Mouse (Mus musculus) kidney, embryonic 14.5 days (tissue): ENCODE results near the gene Ech1. TPM values are rescaled to one million over a fixed set of nuclear protein-coding genes. Genes with fewer than 3 reads are reported as not detected.

Experiments
- ATAC-seq: fragments of 200-750 bp; cut with Nextera tagmentation; 2 replicates; pipeline ENCODE4 v1.8.0; 2017; ENCODE audit warnings: moderate number of reproducible peaks, mild to moderate bottlenecking, moderate TSS enrichment, moderate library complexity; ENCODE audit not compliant: low FRiP score, low TSS enrichment
- H3K27ac ChIP-seq: fragments of 300-500 bp; sonication (generic); 2 replicates; pipeline ENCODE4 v1.5.1; 2014; ENCODE audit warnings: low read depth, mild to moderate bottlenecking, low read length, moderate library complexity, mixed read lengths
- H3K27me3 ChIP-seq: fragments of 300-500 bp; sonication (generic); 2 replicates; pipeline ENCODE4 v1.6.1; 2014; ENCODE audit warnings: mild to moderate bottlenecking, low read length; ENCODE audit not compliant: control insufficient read depth, insufficient read depth
- H3K36me3 ChIP-seq: fragments of 300-500 bp; sonication (generic); 2 replicates; pipeline ENCODE4 v1.6.1; 2014; ENCODE audit warnings: low read length, mixed read lengths; ENCODE audit not compliant: control insufficient read depth, insufficient read depth
- H3K4me1 ChIP-seq: fragments of 300-500 bp; sonication (generic); 2 replicates; pipeline ENCODE4 v1.6.1; 2014; ENCODE audit warnings: low read length, mixed read lengths; ENCODE audit not compliant: control insufficient read depth, insufficient read depth
- H3K4me2 ChIP-seq: fragments of 300-500 bp; sonication (generic); replicated peaks from 2 replicates; pipeline ENCODE4 v1.6.1; 2014; ENCODE audit warnings: low read depth, mild to moderate bottlenecking, low read length
- H3K4me3 ChIP-seq: fragments of 300-500 bp; sonication (generic); 2 replicates; pipeline ENCODE4 v1.5.1; 2014; ENCODE audit warnings: mild to moderate bottlenecking, low read length
- H3K9ac ChIP-seq: fragments of 300-500 bp; sonication (generic); 2 replicates; pipeline ENCODE4 v1.6.1; 2014; ENCODE audit warnings: low read depth, mild to moderate bottlenecking, low read length, moderate library complexity
- H3K9me3 ChIP-seq: fragments of 300-500 bp; sonication (generic); 2 replicates; pipeline ENCODE4 v1.6.1; 2016; ENCODE audit warnings: low read length; ENCODE audit not compliant: control insufficient read depth
- WGBS: fragments of 180-500 bp; shearing (Covaris S2); extraction: QIAGEN DNeasy Blood & Tissue Kit; methylation state at CpG from one replicate; pipeline ENCODE4 v1.1.7; 2014; 5-methylcytosine and 5-hydroxymethylcytosine counted together
- polyA plus RNA-seq: library from polyadenylated mRNA; unstranded; fragments of >200 nt; fragmentation: Nextera tagmentation; extraction: Ambion mirVana; gene quantifications from 2 replicates; pipeline ENCODE4 v1.2.1, GENCODE M21; 2014

The Ech1 gene
- polyA plus RNA-seq, 1 experiment from 2014 or later: 134 TPM

- no peak overlapping the region for H3K4me2 ChIP-seq
These were observed 8.8 kb upstream of the Ech1 start for GRCm38 (mm10) chr7:28816201-28816600.

GRCm38 (mm10) chr7:28816920-28817319 lies 8.1 kb upstream of the Ech1 start:
- peaks cover 41% of the 10 kb centered on the region for H3K4me1 ChIP-seq
- 95% methylated on average over 10 of the region's 10 CpGs for WGBS
- H3K4me2 ChIP-seq: no peak overlapping the region
- H3K36me3 ChIP-seq: peaks cover 99% of the 10 kb centered on the region
- no peak overlapping the region for H3K9ac ChIP-seq
- no peak overlapping the region for H3K4me3 ChIP-seq
- no peak overlapping the region for H3K27ac ChIP-seq
- no peak for ATAC-seq
- H3K27me3 ChIP-seq: no peaks in the 10 kb centered on the region
- H3K9me3 ChIP-seq: no peaks in the 10 kb centered on the region

More at GRCm38 (mm10) chr7:28816201-28816600, 8.8 kb upstream of the Ech1 start:
- WGBS: 82% methylated on average over 9 of the region's 9 CpGs
- peaks cover 41% of the 10 kb centered on the region for H3K4me1 ChIP-seq
- H3K4me3 ChIP-seq: no peak overlapping the region
- H3K27me3 ChIP-seq: no peaks in the 10 kb centered on the region
- H3K27ac ChIP-seq: no peak overlapping the region
- H3K36me3 ChIP-seq: peaks cover 94% of the 10 kb centered on the region
- H3K9me3 ChIP-seq: no peaks in the 10 kb centered on the region
- H3K9ac ChIP-seq: no peak overlapping the region
- ATAC-seq: no peak

- Histone ChIP-seq H3K4me1 (peaks cover 35% of the 10 kb centered on the region), H3K4me2 (no peak overlapping the region), H3K9me3 (no peaks in the 10 kb centered on the region), H3K27me3 (no peaks in the 10 kb centered on the region), H3K4me3 (no peak overlapping the region), H3K27ac (no peak overlapping the region), H3K36me3 (peaks cover 99% of the 10 kb centered on the region), H3K9ac (0 out of 2 replicates have a peak overlapping the region, but pooled peaks have one; percentile 13)
- no peak for ATAC-seq
- 74% methylated on average over 6 of the region's 6 CpGs for WGBS
These were observed 7.5 kb upstream of the Ech1 start for GRCm38 (mm10) chr7:28817524-28817923.

GRCm38 (mm10) chr7:28817957-28818356 lies 7.1 kb upstream of the Ech1 start:
- Histone ChIP-seq H3K9ac (peak overlapping the region; percentile 13; the same call in 1 of the 2 replicates), H3K4me2 (no peak overlapping the region), H3K27me3 (no peaks in the 10 kb centered on the region), H3K4me1 (peaks cover 30% of the 10 kb centered on the region), H3K9me3 (no peaks in the 10 kb centered on the region), H3K36me3 (peaks cover 98% of the 10 kb centered on the region), H3K4me3 (no peak overlapping the region), H3K27ac (no peak overlapping the region)
- no peak for ATAC-seq
- 80% methylated on average over 4 of the region's 4 CpGs for WGBS

GRCm38 (mm10) chr7:28818436-28818835 lies 6.6 kb upstream of the Ech1 start:
- Histone ChIP-seq H3K36me3 (peaks cover 95% of the 10 kb centered on the region), H3K4me2 (no peak overlapping the region), H3K27me3 (no peaks in the 10 kb centered on the region), H3K27ac (no peak overlapping the region), H3K4me3 (no peak overlapping the region), H3K4me1 (peaks cover 26% of the 10 kb centered on the region), H3K9ac (0 out of 2 replicates have a peak overlapping the region, but pooled peaks have one; percentile 13), H3K9me3 (no peaks in the 10 kb centered on the region)
- ATAC-seq: no peak
- WGBS: 86% methylated on average over 18 of the region's 18 CpGs

GRCm38 (mm10) chr7:28818861-28819452 lies 6.1 kb upstream of the Ech1 start:
- ATAC-seq: no peak
- Histone ChIP-seq H3K9ac (no peak overlapping the region), H3K27me3 (no peaks in the 10 kb centered on the region), H3K4me1 (peaks cover 20% of the 10 kb centered on the region), H3K27ac (no peak overlapping the region), H3K9me3 (no peaks in the 10 kb centered on the region), H3K36me3 (peaks cover 90% of the 10 kb centered on the region), H3K4me3 (no peak overlapping the region), H3K4me2 (no peak overlapping the region)
- 89% methylated on average over 4 of the region's 4 CpGs for WGBS

GRCm38 (mm10) chr7:28819571-28819970 lies 5.4 kb upstream of the Ech1 start:
- Histone ChIP-seq H3K4me2 (no peak overlapping the region), H3K27ac (no peak overlapping the region), H3K4me1 (peaks cover 17% of the 10 kb centered on the region), H3K9me3 (no peaks in the 10 kb centered on the region), H3K36me3 (peaks cover 84% of the 10 kb centered on the region), H3K27me3 (no peaks in the 10 kb centered on the region), H3K9ac (no peak overlapping the region), H3K4me3 (no peak overlapping the region)
- 88% methylated on average over 4 of the region's 4 CpGs for WGBS
- no peak for ATAC-seq

- Histone ChIP-seq H3K27ac (no peak overlapping the region), H3K9ac (no peak overlapping the region)
- WGBS: 69% methylated on average over 12 of the region's 12 CpGs
These were observed 4.4 kb upstream of the Ech1 start for GRCm38 (mm10) chr7:28820358-28821260.

More at GRCm38 (mm10) chr7:28820358-28821260, 4.4 kb upstream of the Ech1 start:
- Histone ChIP-seq H3K27me3 (no peaks in the 10 kb centered on the region), H3K36me3 (peaks cover 73% of the 10 kb centered on the region), H3K4me1 (peaks cover 10% of the 10 kb centered on the region), H3K9me3 (no peaks in the 10 kb centered on the region), H3K4me2 (no peak overlapping the region), H3K4me3 (no peak overlapping the region)
- ATAC-seq: no peak
